12 mouse cellular contexts compared by ENCODE assay signal in the genomic region with DNA sequence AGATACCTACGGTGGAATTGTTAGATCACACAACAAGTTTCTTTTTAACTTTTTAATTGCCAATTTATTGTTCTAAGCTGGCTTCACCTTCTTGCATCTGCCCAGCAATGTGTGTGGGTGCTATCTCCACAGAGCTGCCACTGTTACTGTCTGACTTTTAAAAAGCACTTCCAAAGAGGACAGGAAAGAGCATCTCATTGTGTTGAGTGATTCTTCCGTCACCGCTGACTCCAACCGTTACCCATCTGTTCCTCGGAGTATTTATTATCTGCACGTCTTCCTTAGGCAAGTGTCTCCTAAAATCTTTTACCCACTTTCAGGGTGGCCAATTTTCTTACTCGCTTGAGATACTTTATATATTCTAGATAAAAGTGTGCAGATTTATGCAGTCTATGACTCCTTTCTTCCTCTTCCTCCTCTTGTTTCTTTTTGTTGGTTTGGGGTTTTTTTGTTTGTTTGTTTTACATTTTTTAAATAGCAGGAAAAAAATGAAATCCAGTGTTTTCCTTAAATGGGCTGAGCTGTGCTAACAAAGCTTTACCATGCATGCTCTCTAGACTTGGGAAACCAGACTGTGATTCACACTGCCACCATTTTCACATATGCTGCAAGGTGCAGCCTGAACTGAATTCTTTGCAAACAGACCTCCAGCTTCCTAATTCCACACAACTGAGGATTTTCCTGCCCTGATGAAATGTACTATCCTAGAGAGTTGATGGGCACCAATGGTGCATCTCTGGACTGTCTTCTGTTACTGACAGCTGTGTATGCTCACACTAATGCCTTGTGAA.
"Had no signal": no experiment of that assay in that cellular context is flagged by ENCODE, and none has a peak within 500 bp of the region (broad histone marks: within the 10 kb centered on the region; RNA-seq: fewer than 3 reads in every experiment).

No protein-coding gene starts in this region.

- H3K27ac ChIP-seq: limb, embryonic 12.5 days; liver, embryonic 13.5 days; lung, embryonic 15.5 days; midbrain, embryonic 12.5 days had no signal

- DNase-seq: kidney, postnatal 10 days; kidney, postnatal 4 days; liver; liver, embryonic 13.5 days; liver, postnatal 0 days; lung, postnatal 14 days; thymus, adult 2 months; thymus, postnatal 25 days had no signal

- H3K4me3 ChIP-seq: limb, embryonic 12.5 days; liver, embryonic 13.5 days; lung, embryonic 15.5 days; midbrain, embryonic 12.5 days had no signal

- ATAC-seq: liver, postnatal 0 days; midbrain, embryonic 16.5 days had no signal

- H3K27me3 ChIP-seq: limb, embryonic 12.5 days; liver, embryonic 13.5 days; lung, embryonic 15.5 days; midbrain, embryonic 12.5 days had no signal

- H3K9me3 ChIP-seq: limb, embryonic 12.5 days; liver, embryonic 13.5 days; lung, embryonic 15.5 days; midbrain, embryonic 12.5 days had no signal

- H3K4me2 ChIP-seq: limb, embryonic 12.5 days; liver, embryonic 13.5 days; lung, embryonic 15.5 days; midbrain, embryonic 12.5 days had no signal

- H3K4me1 ChIP-seq: liver, embryonic 13.5 days; lung, embryonic 15.5 days; midbrain, embryonic 12.5 days had no signal

- H3K36me3 ChIP-seq: liver, embryonic 13.5 days; lung, embryonic 15.5 days had no signal

- H3K9ac ChIP-seq: limb, embryonic 12.5 days; liver, embryonic 13.5 days; liver, postnatal 0 days; lung, embryonic 15.5 days; midbrain, embryonic 12.5 days had no signal
